Mouse (Mus musculus) liver, embryonic 14.5 days (tissue): ENCODE measurements around the gene Slc35e1.

Experiments
- CTCF ChIP-seq: IDR thresholded peaks from 2 replicates; pipeline ENCODE4 v1.5.1; 2016; ENCODE audit warnings: antibody characterized with exemption, low read depth, control low read depth
- EP300 ChIP-seq: IDR thresholded peaks from 2 replicates; pipeline ENCODE4 v1.6.1; 2016; ENCODE audit warnings: antibody characterized with exemption, low read depth

- TF ChIP-seq EP300 (no peak), CTCF (no peak)
Observed at GRCm38 (mm10) chr8:72443338-72443993, 48.9 kb downstream of the Slc35e1 start, which contains the start of the genes Calr3 and 1700030K09Rik.
